Mouse (Mus musculus) kidney, postnatal 10 days (tissue): ENCODE data around the gene Mapk7.

Experiments used
- DNase-seq: peaks from one replicate; pipeline ENCODE4 v3.0.0; 2021; ENCODE audit warnings: mixed read lengths

The Mapk7 gene

DNA sequence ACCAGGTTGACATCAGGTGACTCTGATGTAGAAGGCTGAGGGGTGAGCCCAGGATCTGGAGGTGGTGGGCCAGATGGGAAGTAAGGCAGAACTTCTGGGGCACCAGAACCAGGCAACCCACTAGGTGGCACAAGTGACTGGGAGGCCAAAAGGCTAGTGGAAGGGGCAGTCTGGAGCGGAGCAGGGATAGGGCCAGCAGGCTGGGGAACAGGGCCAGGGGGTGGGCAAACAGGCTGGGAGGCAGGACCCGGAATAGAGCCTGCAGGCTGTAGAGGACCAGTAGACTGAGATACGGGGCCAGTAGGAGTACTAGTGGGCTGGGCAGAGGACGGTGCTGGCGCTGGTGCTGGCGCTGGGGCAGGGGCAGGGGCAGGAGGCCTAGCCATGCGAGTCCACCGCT, 4.3 kb downstream of the Mapk7 start:
- DNase-seq, result no peak

DNA sequence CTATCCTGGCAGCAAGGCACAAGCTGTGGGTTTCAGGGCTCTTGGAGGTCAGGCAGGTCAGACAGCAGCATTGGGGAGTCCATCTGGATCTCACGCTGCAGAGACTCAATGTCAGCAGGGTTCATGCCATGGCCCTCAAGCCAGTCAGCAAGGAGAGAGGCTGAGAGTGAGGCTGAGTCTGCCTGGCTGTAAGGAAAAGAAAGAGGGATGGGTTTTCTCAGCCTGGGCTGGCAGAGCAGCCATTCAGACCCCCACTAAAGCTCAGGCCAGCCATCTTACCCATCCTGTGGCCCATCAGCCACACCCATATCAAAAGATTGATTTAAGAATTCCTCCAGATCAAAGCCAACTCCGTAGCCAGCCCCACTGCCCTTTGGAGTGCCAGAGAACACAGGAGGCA, 5.1 kb downstream of the Mapk7 start:
- no peak for DNase-seq

GRCm38 (mm10) chr11:61487936-61488335, 6.3 kb downstream of the Mapk7 start:
- DNase-seq, result no peak

GRCm38 (mm10) chr11:61487401-61487800, 6.8 kb downstream of the Mapk7 start:
- peak; percentile 86 for DNase-seq

DNA sequence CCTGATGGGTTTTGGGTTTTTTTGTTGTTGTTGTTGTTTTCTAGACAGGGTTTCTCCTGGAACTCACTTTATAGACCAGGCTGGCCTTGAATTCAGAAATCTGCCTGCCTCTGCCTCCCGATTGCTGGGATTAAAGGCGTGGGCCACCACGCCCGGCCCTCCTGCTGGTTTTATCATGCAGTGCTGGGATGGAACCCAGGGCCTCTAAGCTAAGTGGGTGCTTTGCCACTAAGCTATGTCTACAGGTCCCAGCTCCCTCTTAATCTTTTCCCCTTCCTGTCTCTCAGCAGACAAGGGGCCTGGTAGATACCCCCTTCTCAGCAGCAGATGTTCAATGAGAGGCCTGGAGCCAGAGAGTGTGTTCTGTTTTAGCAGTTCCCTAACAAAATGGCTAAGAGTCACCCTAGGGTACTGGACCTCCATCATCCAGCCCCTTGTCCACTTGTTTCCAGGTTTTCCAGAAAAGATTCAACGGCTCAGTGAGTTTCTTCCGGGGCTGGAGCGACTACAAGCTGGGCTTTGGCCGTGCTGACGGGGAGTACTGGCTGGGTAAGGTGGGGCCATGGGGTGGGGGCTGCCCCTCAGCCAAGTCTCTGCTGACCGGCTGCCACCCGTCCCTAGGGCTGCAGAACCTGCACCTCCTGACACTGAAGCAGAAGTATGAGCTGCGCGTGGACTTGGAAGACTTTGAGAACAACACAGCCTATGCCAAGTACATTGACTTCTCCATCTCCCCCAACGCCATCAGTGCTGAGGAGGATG, 7.6 kb downstream of the Mapk7 start:
- peak; percentile 27 for DNase-seq

- no peak for DNase-seq
Observed at GRCm38 (mm10) chr11:61485541-61486457, 8.4 kb downstream of the Mapk7 start.

DNA sequence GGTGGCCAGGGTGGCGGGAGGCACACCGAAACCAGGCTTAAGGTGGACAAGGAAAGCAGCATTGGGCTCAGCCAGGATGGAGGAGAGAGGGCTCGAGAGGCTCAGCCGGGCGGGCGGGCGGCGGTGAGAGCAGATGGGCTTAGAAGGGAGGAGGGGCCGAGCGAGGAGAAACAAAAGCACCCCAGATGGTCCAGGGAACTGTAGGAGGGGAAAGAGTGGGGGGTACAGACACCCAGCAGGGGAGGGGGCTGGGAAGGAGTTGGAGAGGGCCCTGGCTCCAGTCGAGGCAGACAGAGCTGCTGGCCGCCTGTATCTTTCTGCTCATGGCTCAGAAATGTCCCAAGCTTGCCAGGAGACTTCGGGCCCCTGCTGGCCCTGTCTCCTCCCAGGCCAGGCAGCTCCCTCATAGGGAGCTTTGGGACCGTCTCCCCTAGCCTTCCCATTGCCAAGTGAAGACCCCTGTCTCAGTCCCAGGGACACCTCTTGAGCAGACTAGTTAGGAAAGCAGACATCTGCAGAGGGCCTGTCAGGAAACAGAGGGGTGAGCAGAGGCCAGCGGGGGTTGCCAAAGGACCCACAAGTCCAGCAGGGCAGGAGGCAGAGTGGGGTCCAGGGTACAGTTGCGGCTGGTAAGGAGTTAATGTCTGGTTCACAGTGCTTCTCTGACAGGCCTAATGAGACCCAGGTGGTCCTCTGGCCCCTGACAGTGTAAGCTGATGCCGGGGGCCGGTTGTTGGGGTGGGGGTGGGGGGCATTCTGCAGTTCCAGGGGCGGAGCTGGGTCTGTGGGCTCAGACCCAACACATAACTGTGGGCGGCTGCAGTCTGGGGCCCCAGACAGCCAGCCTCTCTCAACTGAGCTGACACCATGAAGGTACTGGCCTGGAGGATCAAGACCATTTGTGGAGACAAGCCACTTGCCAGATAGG, 9.3 kb downstream of the Mapk7 start, which contains the start of gene Mfap4:
TSS of gene Mfap4 (plus strand) at position 819 of the 928 bp plus-strand sequence.
- DNase-seq, result peak; percentile 76

- no peak for DNase-seq
Observed at GRCm38 (mm10) chr11:61484256-61484612, 10.0 kb downstream of the Mapk7 start.

- no peak for DNase-seq
Observed at GRCm38 (mm10) chr11:61483226-61483845, 10.9 kb downstream of the Mapk7 start.

DNA sequence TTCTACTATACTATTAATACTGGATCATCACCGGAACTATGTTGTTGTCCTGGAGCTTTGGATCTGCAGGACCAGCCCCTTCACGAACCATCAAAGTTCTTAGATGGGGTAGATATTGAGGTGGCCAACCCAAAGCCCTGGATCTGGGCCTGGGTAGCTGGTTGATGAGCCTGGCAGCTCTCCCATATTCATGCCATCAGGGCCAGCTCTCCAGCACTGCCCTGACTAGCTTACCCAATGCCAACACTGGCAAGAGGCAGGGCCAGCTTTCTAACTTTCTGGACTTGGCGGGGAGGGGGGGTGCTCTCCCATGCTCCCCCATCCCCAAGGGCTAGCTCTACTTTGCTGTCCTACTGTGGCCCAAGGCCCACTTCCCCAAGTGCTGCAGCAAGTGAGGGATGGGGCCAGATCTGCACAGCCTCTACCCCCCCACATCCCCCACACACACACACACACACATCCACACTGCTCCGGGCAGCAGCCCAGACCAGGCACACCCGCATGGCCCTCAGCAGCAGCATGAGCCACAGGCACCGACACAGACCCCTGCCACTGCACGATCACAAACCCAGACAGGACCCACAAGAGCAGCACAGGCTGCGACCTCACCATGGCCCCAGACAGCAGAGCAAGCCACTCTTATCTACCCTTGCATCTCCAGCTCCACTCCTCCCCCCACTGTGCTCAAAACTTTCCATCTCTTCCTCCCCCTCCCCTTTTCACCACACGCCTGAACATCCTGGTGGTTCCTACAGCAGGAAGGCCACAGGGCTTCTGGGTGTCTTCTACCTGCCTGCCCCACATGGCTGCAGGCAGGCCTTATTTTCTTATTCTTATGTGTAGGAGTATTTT, 12.7 kb downstream of the Mapk7 start:
- no peak for DNase-seq

DNA sequence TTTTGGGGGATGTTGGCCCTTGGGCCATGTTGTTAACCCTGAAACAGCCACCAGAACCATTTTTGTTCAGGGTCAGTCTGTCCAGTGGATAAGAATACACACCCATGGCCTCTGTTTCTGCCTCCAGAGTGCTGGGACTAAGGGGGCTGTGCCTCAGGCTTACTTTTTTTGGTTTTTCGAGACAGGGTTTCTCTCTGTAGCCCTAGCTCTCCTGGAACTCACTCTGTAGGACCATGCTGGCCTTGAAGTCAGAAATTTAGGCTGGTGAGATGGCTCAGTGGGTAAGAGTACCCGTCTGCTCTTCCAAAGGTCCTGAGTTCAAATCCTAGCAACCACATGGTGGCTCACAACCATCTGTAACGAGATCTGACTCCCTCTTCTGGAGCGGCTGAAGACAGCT, 15.4 kb downstream of the Mapk7 start:
- DNase-seq, result no peak

- DNase-seq, result no peak
Observed at GRCm38 (mm10) chr11:61477566-61478508, 16.4 kb downstream of the Mapk7 start.

- peak; percentile 60 for DNase-seq
Observed at GRCm38 (mm10) chr11:61476786-61477382, 17.3 kb downstream of the Mapk7 start.

DNA sequence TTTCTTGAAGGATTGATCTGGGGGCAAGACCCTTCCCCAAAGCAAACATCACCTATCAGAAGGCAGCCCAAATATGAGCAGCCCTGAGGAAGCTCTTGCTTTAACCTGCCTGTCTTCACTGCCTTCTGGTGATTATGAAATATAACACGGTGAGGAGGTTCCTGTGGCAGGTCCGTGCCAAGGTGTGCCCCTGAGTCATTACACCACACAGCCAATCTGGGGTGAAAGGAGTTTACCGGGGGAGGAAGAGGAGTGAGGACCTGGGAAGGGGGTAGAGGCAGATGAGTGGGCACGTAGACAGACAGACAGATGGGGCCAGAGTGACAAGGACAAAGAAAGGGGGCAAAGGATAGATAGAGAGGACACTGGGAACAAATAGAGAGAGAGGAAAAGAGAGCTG, 20.6 kb downstream of the Mapk7 start:
- no peak for DNase-seq

DNA sequence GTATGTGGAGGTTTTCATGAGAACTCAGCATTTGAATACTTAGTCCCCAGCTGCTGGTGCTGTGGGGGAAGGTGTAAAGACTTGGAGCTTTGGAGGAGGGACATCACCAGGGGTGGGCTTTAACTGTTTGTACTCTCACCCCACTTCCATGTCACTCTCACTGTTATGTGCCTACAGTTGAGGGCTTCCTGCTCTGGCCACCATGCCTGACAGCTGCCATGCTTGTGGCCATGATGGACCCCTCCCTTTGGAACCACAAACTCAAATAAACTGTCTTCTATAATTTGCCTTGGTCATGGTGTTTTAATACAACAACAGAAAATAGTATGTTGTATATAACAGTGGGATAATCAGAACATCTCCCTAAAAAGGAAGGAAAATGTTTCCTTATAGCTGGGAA, 23.3 kb downstream of the Mapk7 start:
- DNase-seq, result no peak

DNA sequence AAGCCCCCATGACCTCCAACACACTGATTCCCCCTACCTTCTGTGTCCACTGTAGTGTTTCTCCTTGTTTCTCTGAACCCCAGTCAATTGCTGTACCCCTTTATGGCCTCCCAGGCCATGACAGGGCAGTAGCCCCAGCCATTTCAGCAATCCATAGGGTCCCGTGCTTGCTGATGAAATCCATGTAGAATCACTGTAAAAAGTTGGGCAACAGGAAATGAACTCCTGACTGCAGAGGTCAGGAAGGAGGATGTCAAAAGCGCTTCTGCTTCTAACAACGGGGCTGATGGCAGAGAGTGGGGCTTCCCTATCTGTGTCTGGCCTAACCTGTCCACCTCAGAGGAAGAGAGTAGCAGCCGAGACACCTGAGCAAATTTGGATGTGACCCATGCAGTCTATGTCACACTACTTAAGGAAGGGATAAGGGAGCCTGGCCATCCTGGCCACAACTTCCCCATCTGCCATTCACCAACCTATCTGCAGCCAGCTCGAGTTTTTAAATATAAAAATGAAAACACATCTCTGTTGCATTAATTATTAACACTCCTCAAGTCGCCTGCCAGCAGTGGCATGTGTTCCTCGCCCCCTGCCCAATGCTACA, 24.8 kb downstream of the Mapk7 start:
- no peak for DNase-seq

DNA sequence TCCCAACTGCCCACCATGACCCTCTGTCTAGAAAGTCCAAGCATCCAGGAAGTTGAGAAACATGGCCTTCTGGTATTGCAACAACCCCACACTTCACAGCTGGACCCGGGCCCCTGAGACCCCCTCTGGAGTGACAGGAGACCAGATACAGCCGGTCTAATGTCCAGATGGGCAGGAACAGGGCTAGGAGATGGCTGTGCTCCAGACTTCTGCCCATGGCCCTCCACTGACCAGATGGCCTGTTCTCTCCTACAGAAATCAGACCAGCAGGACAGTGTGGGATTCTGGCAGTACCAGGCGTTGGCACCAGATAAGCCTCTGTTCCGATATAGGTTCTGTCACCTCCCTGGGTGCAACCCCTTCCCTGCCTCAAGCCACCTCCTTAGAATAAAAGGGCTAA, 25.7 kb downstream of the Mapk7 start:
- DNase-seq, result no peak

GRCm38 (mm10) chr11:61465422-61465821, 28.8 kb downstream of the Mapk7 start:
- DNase-seq, result no peak

- no peak for DNase-seq
Observed at GRCm38 (mm10) chr11:61464071-61464470, 30.1 kb downstream of the Mapk7 start.
